Mouse (Mus musculus) lung, embryonic 14.5 days (tissue): Measurements from ENCODE around the gene Nsun4. TPM values are rescaled to one million over a fixed set of nuclear protein-coding genes. Genes with fewer than 3 reads are reported as not detected.
A peak's percentile ranks its signal among the peaks of the same experiment; 100 is the strongest.

Experiments
- ATAC-seq: fragments of 200-750 bp; cut with Nextera tagmentation; 2 replicates; pipeline ENCODE4 v1.8.0; 2017; ENCODE audit warnings: mild to moderate bottlenecking, moderate TSS enrichment, moderate library complexity; ENCODE audit not compliant: insufficient read depth
- DNase-seq: peaks from one replicate; pipeline ENCODE4 v3.0.0-alpha.2; 2015
- H3K27ac ChIP-seq: fragments of 300-500 bp; sonication (generic); 2 replicates; pipeline ENCODE4 v1.5.1; 2014; ENCODE audit warnings: low read depth, mild to moderate bottlenecking, moderate library complexity
- H3K27me3 ChIP-seq: fragments of 300-500 bp; sonication (generic); 2 replicates; pipeline ENCODE4 v1.6.1; 2014; ENCODE audit warnings: low read length, control low read depth; ENCODE audit not compliant: insufficient read depth
- H3K36me3 ChIP-seq: fragments of 300-500 bp; sonication (generic); 2 replicates; pipeline ENCODE4 v1.6.1; 2014; ENCODE audit warnings: control low read depth; ENCODE audit not compliant: insufficient read depth
- H3K4me1 ChIP-seq: fragments of 300-500 bp; sonication (generic); 2 replicates; pipeline ENCODE4 v1.6.1; 2014; ENCODE audit warnings: antibody characterized with exemption, control low read depth; ENCODE audit not compliant: insufficient read depth
- H3K4me2 ChIP-seq: fragments of 300-500 bp; sonication (generic); 2 replicates; pipeline ENCODE4 v1.6.1; 2014; ENCODE audit warnings: mild to moderate bottlenecking
- H3K4me3 ChIP-seq: fragments of 300-500 bp; sonication (generic); 2 replicates; pipeline ENCODE4 v1.5.1; 2014; ENCODE audit warnings: low read depth, low read length
- H3K9ac ChIP-seq: fragments of 300-500 bp; sonication (generic); 2 replicates; pipeline ENCODE4 v1.6.1; 2014
- H3K9me3 ChIP-seq: fragments of 300-500 bp; sonication (generic); 2 replicates; pipeline ENCODE4 v1.6.1; 2016; ENCODE audit warnings: low read depth, low read length, control low read depth
- CTCF ChIP-seq: IDR thresholded peaks from 2 replicates; pipeline ENCODE4 v1.5.1; 2016; ENCODE audit warnings: antibody characterized with exemption, low read depth
- WGBS: fragments of 180-500 bp; shearing (Covaris S2); extraction: QIAGEN DNeasy Blood & Tissue Kit; methylation state at CpG from one replicate; pipeline ENCODE4 v1.1.7; 2014; 5-methylcytosine and 5-hydroxymethylcytosine counted together
- polyA plus RNA-seq: library from polyadenylated mRNA; unstranded; fragments of >200 nt; fragmentation: Nextera tagmentation; extraction: Ambion mirVana; gene quantifications from 2 replicates; pipeline ENCODE4 v1.2.1, GENCODE M21; 2014

Gene Nsun4
- polyA plus RNA-seq, 1 experiment from 2014 or later = 21.9 TPM

GRCm38 (mm10) chr4:116000671-116001070, 53.0 kb downstream of the Nsun4 start:
- ATAC-seq (no peak), DNase-seq (no peak)
- Histone ChIP-seq H3K36me3 (no peaks in the 10 kb centered on the region), H3K9me3 (no peaks in the 10 kb centered on the region), H3K4me1 (no peaks in the 10 kb centered on the region), H3K27ac (no peak overlapping the region), H3K27me3 (no peaks in the 10 kb centered on the region), H3K4me2 (no peak overlapping the region), H3K4me3 (no peak overlapping the region), H3K9ac (no peak overlapping the region)
- TF ChIP-seq CTCF = no peak
- WGBS = 51% methylated on average over 6 of the region's 6 CpGs

- Histone ChIP-seq H3K4me2 (no peak overlapping the region), H3K27ac (no peak overlapping the region), H3K27me3 (no peaks in the 10 kb centered on the region), H3K9me3 (no peaks in the 10 kb centered on the region), H3K4me3 (no peak overlapping the region), H3K36me3 (no peaks in the 10 kb centered on the region), H3K9ac (no peak overlapping the region), H3K4me1 (no peaks in the 10 kb centered on the region)
- WGBS = 52% methylated on average over 4 of the region's 4 CpGs
- no peak for TF ChIP-seq CTCF
- DNase-seq = no peak
- ATAC-seq = no peak; the same call in 1 of the 2 replicates
Measured at GRCm38 (mm10) chr4:115996729-115997128, 56.9 kb downstream of the Nsun4 start.

GRCm38 (mm10) chr4:115995376-115995730, 58.3 kb downstream of the Nsun4 start:
- no peak overlapping the region for H3K4me2 ChIP-seq
- WGBS = 68% methylated on average over 2 of the region's 2 CpGs
- no peaks in the 10 kb centered on the region for H3K27me3 ChIP-seq
- H3K36me3 ChIP-seq = no peaks in the 10 kb centered on the region
- ATAC-seq (no peak; the same call in 1 of the 2 replicates), DNase-seq (no peak)
- H3K27ac ChIP-seq = no peak overlapping the region
- no peak overlapping the region for H3K4me3 ChIP-seq
- no peak for TF ChIP-seq CTCF
- no peaks in the 10 kb centered on the region for H3K4me1 ChIP-seq
- no peaks in the 10 kb centered on the region for H3K9me3 ChIP-seq
- H3K9ac ChIP-seq = no peak overlapping the region

- Histone ChIP-seq H3K4me1 (no peaks in the 10 kb centered on the region), H3K4me3 (no peak overlapping the region), H3K27ac (no peak overlapping the region), H3K9me3 (no peaks in the 10 kb centered on the region), H3K36me3 (no peaks in the 10 kb centered on the region), H3K4me2 (no peak overlapping the region), H3K27me3 (no peaks in the 10 kb centered on the region), H3K9ac (no peak overlapping the region)
- DNase-seq (no peak), ATAC-seq (no peak)
- 80% methylated on average over 16 of the region's 16 CpGs for WGBS
- no peak for TF ChIP-seq CTCF
Measured at GRCm38 (mm10) chr4:115994662-115995375, 58.9 kb downstream of the Nsun4 start.

- no peaks in the 10 kb centered on the region for H3K9me3 ChIP-seq
- TF ChIP-seq CTCF = no peak
- no peak overlapping the region for H3K9ac ChIP-seq
- ATAC-seq (no peak), DNase-seq (no peak)
- no peaks in the 10 kb centered on the region for H3K36me3 ChIP-seq
- H3K4me1 ChIP-seq = no peaks in the 10 kb centered on the region
- H3K27me3 ChIP-seq = no peaks in the 10 kb centered on the region
- H3K27ac ChIP-seq = no peak overlapping the region
- 69% methylated on average over 7 of the region's 7 CpGs for WGBS
- no peak overlapping the region for H3K4me2 ChIP-seq
- H3K4me3 ChIP-seq = no peak overlapping the region
Measured at GRCm38 (mm10) chr4:115989382-115989781, 64.3 kb downstream of the Nsun4 start.

GRCm38 (mm10) chr4:115987858-115988530, 65.7 kb downstream of the Nsun4 start:
- Histone ChIP-seq H3K27ac (no peak overlapping the region), H3K27me3 (no peaks in the 10 kb centered on the region), H3K9me3 (no peaks in the 10 kb centered on the region), H3K9ac (no peak overlapping the region), H3K4me1 (no peaks in the 10 kb centered on the region), H3K4me3 (no peak overlapping the region), H3K4me2 (no peak overlapping the region), H3K36me3 (no peaks in the 10 kb centered on the region)
- DNase-seq = no peak
- no peak for TF ChIP-seq CTCF
- ATAC-seq = no peak
- WGBS = 69% methylated on average over 5 of the region's 5 CpGs

- no peaks in the 10 kb centered on the region for H3K36me3 ChIP-seq
- ATAC-seq = peak; percentile 50; the same call in 1 of the 2 replicates
- H3K27ac ChIP-seq = no peak overlapping the region
- no peak overlapping the region for H3K4me2 ChIP-seq
- DNase-seq = peak; percentile 27
- no peaks in the 10 kb centered on the region for H3K9me3 ChIP-seq
- H3K4me1 ChIP-seq = no peaks in the 10 kb centered on the region
- no peaks in the 10 kb centered on the region for H3K27me3 ChIP-seq
- no peak overlapping the region for H3K4me3 ChIP-seq
- no peak overlapping the region for H3K9ac ChIP-seq
- no peak for TF ChIP-seq CTCF
- WGBS = 61% methylated on average over 1 of the region's 1 CpGs
Measured at GRCm38 (mm10) chr4:115987436-115987835, 66.2 kb downstream of the Nsun4 start.
